Mouse (Mus musculus): ENCODE data around the gene Kbtbd7.
"Not testable (repeated sequence)": the region's sequence is repeated elsewhere in the genome, so short reads cannot be mapped to it uniquely, and the experiment has no call there.

The Kbtbd7 gene

GRCm38 (mm10) chr14:79451681-79452590 lies 25.6 kb downstream of the Kbtbd7 start, which contains the start of gene Kbtbd6:
Gene Kbtbd6, plus strand, starts transcription at chr14:79451835.
- DNase-seq (ENCODE audit: low read depth, low spot score), result peak; percentile 90

GRCm38 (mm10) chr14:79452591-79452934 lies 26.3 kb downstream of the Kbtbd7 start:
- DNase-seq (ENCODE audit: low read depth, low spot score), result not testable (repeated sequence)

- no peak for DNase-seq (ENCODE audit: low read depth, low spot score)
These were observed 34.1 kb downstream of the Kbtbd7 start for GRCm38 (mm10) chr14:79460401-79460800.

- DNase-seq (ENCODE audit: low read depth, low spot score), result no peak
These were observed 34.7 kb downstream of the Kbtbd7 start for GRCm38 (mm10) chr14:79460988-79461387.

- DNase-seq (ENCODE audit: low read depth, low spot score), result peak; percentile 22
These were observed 39.3 kb downstream of the Kbtbd7 start for GRCm38 (mm10) chr14:79465623-79466022.

- DNase-seq (ENCODE audit: low read depth, low spot score), result peak; percentile 71
These were observed 41.3 kb downstream of the Kbtbd7 start for GRCm38 (mm10) chr14:79467621-79468020.

GRCm38 (mm10) chr14:79473384-79473783 lies 47.1 kb downstream of the Kbtbd7 start:
- DNase-seq (ENCODE audit: low read depth, low spot score), result no peak
